Mouse (Mus musculus) urinary bladder, postnatal 25 days (tissue): Measurements from ENCODE around the gene Dennd1b.

Experiments used
- DNase-seq: peaks from one replicate; pipeline ENCODE4 v3.0.0; 2022; ENCODE audit warnings: low spot score

Dennd1b gene

DNA sequence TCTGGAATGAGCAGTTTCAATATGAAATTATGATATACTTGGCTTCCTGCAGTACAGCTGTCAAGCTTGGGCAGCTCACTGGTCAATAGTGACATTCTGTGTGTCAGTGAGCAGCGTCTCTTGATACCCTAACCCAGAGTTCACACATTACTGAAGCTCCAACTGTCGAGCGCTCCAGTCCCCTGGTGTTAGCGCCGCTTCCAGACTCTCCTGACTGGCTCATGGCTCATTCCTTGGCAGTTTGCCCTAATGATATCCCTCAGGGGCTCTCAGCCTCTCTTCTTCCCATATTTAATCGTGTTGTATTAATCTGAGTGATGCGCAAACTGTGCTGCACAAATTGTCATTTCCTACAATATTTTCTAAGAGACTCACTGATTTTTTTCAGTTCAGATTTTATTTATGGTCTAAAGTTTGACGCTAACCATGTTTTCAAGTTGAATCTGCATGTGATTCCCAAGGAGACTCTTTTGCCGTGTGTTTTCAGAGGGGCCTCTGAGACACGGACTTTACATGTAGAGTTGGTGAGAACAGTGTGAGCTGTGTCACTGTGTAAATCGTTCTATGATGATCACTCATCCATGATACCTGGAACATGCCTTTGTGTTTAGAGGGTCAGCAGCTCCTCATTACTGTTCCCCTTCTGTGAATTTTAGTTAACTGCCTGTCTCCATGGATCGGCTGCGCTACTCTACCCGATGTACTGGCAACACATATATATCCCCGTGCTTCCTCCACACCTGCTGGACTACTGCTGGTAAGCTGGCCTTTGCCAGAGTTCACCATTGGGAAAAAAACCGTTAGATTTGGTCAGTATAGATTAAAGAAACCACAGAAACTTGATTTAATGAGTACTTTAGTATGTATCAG, 117.5 kb downstream of the Dennd1b start:
- DNase-seq = no peak

DNA sequence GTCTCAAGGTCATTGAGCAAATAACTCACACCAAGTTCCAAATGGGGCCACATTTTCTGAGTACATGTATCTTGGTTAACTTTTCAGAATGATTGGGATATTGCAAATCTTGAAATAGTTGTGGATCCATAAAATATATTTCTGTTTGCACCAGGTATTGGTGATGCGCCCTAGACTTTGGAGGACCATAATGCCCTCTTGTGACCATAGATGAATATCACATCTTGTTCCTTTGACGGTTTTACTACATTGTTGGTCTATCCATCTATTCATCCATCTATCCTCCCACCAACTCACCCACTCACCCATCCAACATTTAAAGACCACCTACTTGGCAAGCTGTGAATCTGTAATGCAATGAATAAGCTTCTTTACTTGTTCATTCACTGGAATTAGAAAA, 120.1 kb downstream of the Dennd1b start:
- no peak for DNase-seq

DNA sequence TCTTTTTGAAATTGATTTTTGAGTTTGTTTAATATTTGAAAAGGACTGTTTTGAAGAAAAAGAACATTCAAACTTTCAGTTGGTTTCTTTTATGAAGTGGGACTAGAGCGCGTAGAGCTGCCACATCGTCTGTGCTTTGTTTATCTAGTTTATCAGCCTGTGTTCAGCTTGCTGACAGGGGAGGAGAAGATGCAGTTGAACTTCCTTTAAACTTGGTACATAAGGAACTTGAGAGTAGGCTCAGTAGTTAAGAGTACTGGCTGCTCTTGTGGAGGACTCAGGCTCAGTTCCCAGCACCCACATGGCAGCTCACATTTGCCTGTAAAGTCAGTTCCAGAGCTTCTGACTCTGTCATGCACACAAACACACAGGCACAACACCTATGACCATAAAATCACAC, 124.3 kb downstream of the Dennd1b start:
- DNase-seq = no peak

- no peak for DNase-seq
These were observed 127.5 kb downstream of the Dennd1b start for GRCm38 (mm10) chr1:139090744-139091143.

GRCm38 (mm10) chr1:139091701-139092100, 128.5 kb downstream of the Dennd1b start:
- no peak for DNase-seq

- no peak for DNase-seq
These were observed 128.9 kb downstream of the Dennd1b start for GRCm38 (mm10) chr1:139092144-139092543.

GRCm38 (mm10) chr1:139092722-139093121, 129.5 kb downstream of the Dennd1b start:
- no peak for DNase-seq

GRCm38 (mm10) chr1:139096369-139096768, 133.1 kb downstream of the Dennd1b start:
- DNase-seq = no peak

DNA sequence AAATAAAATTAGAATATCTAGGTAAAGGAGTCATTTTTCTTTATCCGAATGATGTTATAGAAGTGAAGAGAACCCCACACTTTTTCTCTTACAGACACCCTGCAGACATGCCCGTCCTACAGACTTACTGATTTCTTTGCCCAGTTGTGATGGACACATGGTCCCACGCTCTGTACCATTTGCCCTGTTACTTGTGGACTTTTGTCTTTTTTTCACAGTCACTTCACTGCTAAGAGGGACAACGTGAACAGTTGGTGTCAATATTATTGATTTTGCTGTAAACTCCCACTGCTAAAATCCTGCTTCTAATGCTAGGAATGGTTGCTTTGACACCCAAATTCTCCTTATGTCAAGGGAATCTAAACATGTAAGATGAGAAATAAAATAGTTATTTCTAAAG, 134.9 kb downstream of the Dennd1b start:
- no peak for DNase-seq

DNA sequence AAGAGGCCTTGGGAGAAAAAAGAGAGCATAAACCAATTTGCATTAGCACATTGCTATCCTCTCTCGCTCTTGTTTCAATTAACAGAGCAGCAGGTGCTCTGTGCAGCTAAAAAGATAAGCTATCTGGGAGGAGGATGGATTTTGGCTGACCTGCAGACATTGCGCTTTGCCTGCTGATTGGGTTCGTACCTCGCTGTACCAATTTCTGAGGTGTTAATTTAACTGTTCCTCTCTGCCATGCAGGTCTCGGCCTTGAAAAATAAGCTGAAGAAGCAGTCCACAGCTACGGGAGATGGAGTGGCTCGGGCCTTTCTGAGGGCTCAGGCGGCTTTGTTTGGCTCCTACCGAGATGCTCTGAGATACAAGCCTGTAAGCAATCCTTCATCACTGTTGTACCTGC, 138.5 kb downstream of the Dennd1b start:
- no peak for DNase-seq

DNA sequence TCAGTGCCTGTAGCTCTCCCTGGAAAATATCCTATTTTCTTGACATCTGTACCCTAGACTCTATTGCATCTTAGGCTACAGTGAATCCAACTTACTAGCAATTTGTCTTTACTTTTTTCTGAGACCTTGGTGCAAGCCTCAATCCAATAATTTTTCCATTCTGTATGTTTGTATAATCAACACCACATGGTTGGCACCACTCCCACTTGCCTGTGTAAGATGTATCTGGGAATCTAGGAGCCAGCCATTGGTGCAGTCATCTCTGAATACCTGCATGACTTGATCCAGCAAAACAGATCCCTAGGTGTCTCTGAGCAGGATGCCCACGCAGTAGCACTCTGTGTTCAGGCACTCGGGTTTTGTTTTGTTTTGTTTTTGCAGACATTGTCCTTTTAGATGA, 145.0 kb downstream of the Dennd1b start:
- no peak for DNase-seq

GRCm38 (mm10) chr1:139122626-139123025, 159.4 kb downstream of the Dennd1b start:
- no peak for DNase-seq

GRCm38 (mm10) chr1:139139644-139140043, 176.4 kb downstream of the Dennd1b start:
- DNase-seq = no peak

DNA sequence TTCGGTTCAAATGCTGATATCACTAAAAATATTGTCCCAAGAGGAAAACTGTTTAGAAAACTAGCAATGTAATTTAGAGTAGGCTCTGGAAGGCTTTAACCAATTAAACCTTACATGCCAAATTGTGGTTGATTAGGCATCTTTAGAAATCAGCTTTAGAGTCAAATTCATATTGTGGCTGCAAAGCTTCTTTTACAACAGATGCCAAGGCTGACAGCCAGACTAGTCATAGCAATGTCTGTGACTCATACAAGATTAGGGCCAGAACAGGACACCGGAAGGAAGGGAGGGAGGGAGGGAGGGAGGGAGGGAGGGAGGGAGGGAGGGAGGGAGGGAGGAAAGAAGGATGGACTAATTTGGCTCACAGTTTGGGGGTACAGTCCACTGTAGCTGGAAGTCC, 182.3 kb downstream of the Dennd1b start:
- no peak for DNase-seq

DNA sequence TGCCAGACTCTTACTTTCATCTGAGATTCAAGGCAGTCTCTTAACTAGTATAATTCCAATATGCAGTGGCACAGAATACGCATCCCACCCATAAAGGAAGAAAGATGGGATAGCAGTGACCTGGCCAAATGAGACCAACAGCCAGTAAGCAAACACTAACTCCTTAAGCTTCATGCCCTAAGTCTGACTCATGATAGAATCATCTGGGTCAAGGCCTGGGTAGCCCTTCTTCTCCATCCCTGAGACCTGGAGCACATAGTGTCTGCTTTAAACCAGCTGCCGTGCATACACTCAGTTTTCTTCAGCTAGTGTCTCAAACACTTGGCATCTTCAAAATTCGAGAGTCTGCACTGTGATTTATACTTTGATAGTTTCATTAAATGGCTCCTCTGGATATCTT, 183.1 kb downstream of the Dennd1b start:
- DNase-seq = no peak

GRCm38 (mm10) chr1:139153006-139153405, 189.8 kb downstream of the Dennd1b start:
- no peak for DNase-seq

- no peak for DNase-seq
These were observed 190.3 kb downstream of the Dennd1b start for GRCm38 (mm10) chr1:139153493-139153892.

GRCm38 (mm10) chr1:139156397-139156796, 193.2 kb downstream of the Dennd1b start:
- no peak for DNase-seq

GRCm38 (mm10) chr1:139161619-139162018, 198.4 kb downstream of the Dennd1b start:
- DNase-seq = no peak

DNA sequence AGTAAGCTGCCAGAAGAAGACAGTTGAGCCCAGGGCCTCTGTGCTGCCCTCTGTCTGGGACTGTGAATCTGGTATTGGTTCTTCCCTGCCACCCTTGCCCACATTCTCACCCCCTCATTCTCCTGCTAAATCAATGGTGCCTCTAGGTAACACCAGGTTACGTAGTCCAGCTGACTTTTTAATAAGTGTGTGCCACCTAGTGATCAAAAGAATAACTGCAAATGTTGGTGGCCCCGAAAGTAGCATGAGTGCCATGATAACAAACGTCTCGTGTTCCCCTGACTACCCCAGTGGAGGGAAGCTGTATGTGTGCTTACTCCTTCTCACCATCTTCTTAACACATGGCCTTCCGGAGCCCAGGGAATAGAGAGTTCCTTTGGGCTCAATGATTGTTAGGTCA, 199.6 kb downstream of the Dennd1b start:
- no peak for DNase-seq

DNA sequence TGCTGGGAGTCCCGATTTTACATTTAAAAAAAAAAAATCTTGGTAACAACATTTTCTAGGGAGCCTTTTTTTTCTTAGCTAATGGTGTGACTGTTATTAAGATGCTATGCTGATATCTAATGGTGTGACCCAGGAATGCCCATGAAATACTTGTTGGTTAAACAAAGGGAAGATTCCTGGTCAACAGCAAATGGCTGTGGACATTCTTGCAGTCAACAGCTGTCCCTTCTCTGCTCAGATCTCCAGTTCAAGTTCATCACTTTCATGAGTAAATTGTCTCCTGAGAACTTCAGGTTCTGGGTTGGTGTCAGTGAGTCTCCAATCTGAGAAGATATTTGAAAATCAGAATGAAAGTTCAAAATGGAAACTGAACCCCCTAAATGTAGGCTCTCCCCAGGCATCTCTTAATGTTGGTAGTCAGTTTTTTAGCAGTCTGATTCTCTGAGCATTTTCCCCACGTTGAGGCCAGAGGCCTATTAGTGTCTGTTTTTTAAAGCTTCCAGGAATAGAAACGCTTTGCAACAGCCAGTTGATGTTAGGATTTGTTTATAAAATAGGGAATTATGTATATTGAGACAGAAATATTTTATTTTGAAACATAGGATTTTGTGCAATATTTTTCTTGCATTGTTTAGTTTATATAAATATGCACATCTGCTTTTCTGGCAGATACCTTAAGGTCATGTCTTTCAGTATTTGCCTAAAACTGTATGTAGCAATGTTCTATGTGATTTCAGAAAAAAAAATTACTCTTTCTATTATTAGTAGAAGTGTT, 211.0 kb downstream of the Dennd1b start:
- no peak for DNase-seq

DNA sequence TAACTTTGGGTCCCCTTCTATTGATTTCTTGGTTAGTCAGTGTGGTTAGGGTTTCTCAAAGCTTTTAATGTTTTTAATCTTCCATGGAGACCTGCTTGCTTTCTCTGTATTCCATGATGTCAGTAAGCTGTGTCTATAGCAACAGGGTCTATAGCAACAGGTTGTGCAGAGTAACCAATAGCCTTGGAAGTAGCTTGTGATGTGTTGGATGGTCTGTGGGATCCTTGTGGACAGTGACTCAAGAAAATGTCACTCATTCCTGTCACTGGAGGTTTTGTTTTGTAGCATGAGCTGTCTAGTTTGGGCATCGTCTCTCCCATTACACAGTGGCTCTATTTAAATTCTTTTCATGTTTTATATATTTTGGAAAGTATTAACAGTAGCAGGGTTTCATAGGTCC, 216.5 kb downstream of the Dennd1b start:
- DNase-seq = no peak

GRCm38 (mm10) chr1:139180481-139181149, 217.4 kb downstream of the Dennd1b start:
- no peak for DNase-seq
